Mouse (Mus musculus) liver, embryonic 14.5 days (tissue): ENCODE data around the gene Fbxl4.

Experiments used
- CTCF ChIP-seq: IDR thresholded peaks from 2 replicates; pipeline ENCODE4 v1.5.1; 2016; ENCODE audit warnings: antibody characterized with exemption, low read depth, control low read depth
- EP300 ChIP-seq: IDR thresholded peaks from 2 replicates; pipeline ENCODE4 v1.6.1; 2016; ENCODE audit warnings: antibody characterized with exemption, low read depth

DNA sequence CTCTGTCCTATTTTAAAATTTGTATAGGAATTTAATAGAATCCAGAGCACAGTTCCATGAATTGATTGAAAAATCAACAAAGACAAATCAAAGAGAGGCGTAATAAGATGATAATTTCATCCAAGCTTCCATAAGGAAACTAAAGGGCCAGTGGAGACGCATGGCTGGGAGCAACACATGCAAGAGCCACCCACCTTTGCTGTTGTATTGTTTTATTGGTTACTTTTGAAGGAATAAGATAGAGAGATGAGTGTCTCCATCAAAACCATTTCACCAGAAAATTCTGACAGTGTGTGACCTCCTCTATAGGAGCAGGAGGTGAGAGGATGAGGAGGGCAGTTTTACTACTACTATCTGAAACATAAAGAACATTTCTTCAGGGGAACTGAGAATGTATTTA is 124.8 kb downstream of the Fbxl4 start:
- TF ChIP-seq CTCF (no peak), EP300 (no peak)
